8 mouse cellular contexts compared by ENCODE assay signal in genomic region chr12:80112071-80112660, GRCm38 (mm10). TPM values are rescaled to one million over a fixed set of nuclear protein-coding genes. Genes with fewer than 3 reads are reported as not detected.
A peak's percentile ranks its signal among the peaks of the same experiment; 100 is the strongest.
DNase-seq lines count a peak whose midpoint lies in the region; ATAC-seq and TF ChIP-seq lines count a peak whose summit lies in the region.

No protein-coding gene starts in this region.

- peak; percentile 45 for DNase-seq in kidney, adult 18-20 months
- no peak for DNase-seq in kidney, postnatal 10 days
- peak; percentile 54 for DNase-seq in liver
- DNase-seq in spleen, adult 2 months (ENCODE audit: low read depth in 1 of 2, low spot score in 2 of 2) = peak in 1 of 2 experiments; percentile 53
- no peak for DNase-seq in layer of hippocampus, adult 8-10 months (ENCODE audit: low spot score in 2 of 2)
- no peak for DNase-seq in left cerebral cortex, adult 9 months (ENCODE audit: low spot score in 2 of 2)

- H3K4me2 ChIP-seq in heart, embryonic 14.5 days (ENCODE audit: low read length) = peak overlapping the region; percentile 90

- no peaks in the 10 kb centered on the region for H3K9me3 ChIP-seq in heart, embryonic 14.5 days (ENCODE audit: control insufficient read depth, low read length)

- H3K27me3 ChIP-seq in heart, embryonic 14.5 days (ENCODE audit: control insufficient read depth, insufficient read depth, low read length) = no peaks in the 10 kb centered on the region
- H3K27me3 ChIP-seq in spleen, adult 2 months (ENCODE audit: control insufficient read depth, insufficient read depth, low read length) = no peaks in the 10 kb centered on the region

- ATAC-seq in heart, embryonic 14.5 days (ENCODE audit: insufficient number of reproducible peaks, insufficient read depth, low FRiP score, low read depth) = no peak

- peak overlapping the region; percentile 98 for H3K4me3 ChIP-seq in bone marrow, adult 2 months (replicated peaks; ENCODE audit: control insufficient read depth, low read depth, low read length)
- peak overlapping the region; percentile 84 to 91 for H3K4me3 ChIP-seq in heart, embryonic 14.5 days (ENCODE audit: control insufficient read depth in 1 of 2, insufficient read depth in 1 of 2, low read depth in 1 of 2, low read length in 2 of 2)
- peak overlapping the region; percentile 77 for H3K4me3 ChIP-seq in spleen, adult 2 months (ENCODE audit: extremely low read depth, insufficient read depth, insufficient read length)

- 0 out of 2 replicates have a peak, but pooled peaks have one; percentile 16 for TF ChIP-seq POLR2A in bone marrow, adult 2 months (IDR thresholded peaks at IDR 0.05; ENCODE audit: borderline replicate concordance, control insufficient read depth, low read depth, low read length)
- peak; percentile 14; the same call in 1 of the 2 replicates for TF ChIP-seq POLR2A in spleen, adult 2 months (IDR thresholded peaks at IDR 0.05; ENCODE audit: low read depth, low read length)

- under 1% methylated on average over 26 of the region's 26 CpGs for whole genome bisulfite sequencing in bone marrow, adult 2 months
- WGBS in heart, embryonic 14.5 days = under 1% methylated on average over 26 of the region's 26 CpGs
- WGBS in spleen, adult 2 months = under 1% methylated on average over 26 of the region's 26 CpGs

- no peaks in the 10 kb centered on the region for H3K4me1 ChIP-seq in bone marrow, adult 2 months (ENCODE audit: control insufficient read depth, insufficient read depth, low read length)
- H3K4me1 ChIP-seq in heart, embryonic 14.5 days (ENCODE audit: control insufficient read depth in 2 of 2, insufficient read depth in 2 of 2, low read length in 2 of 2) = peaks cover 15 to 28% of the 10 kb centered on the region in 2 experiments
- H3K4me1 ChIP-seq in spleen, adult 2 months (ENCODE audit: control insufficient read depth, insufficient read depth, insufficient read length) = peaks cover 9% of the 10 kb centered on the region

- TF ChIP-seq CTCF in bone marrow, adult 2 months (IDR thresholded peaks at IDR 0.05; ENCODE audit: control insufficient read depth, insufficient read depth, low read length) = no peak
- no peak for TF ChIP-seq CTCF in spleen, adult 2 months (IDR thresholded peaks at IDR 0.05; ENCODE audit: extremely low read depth, insufficient read depth, insufficient read length, insufficient replicate concordance)

- H3K27ac ChIP-seq in bone marrow, adult 2 months (ENCODE audit: control insufficient read depth, insufficient read depth, low read depth, low read length, poor library complexity) = peak overlapping the region; percentile 92
- H3K27ac ChIP-seq in heart, embryonic 14.5 days (replicated peaks in 1 of 2; ENCODE audit: control insufficient read depth in 1 of 2, insufficient read depth in 1 of 2, low read depth in 2 of 2, low read length in 2 of 2) = peak overlapping the region; percentile 93 to 99
- H3K27ac ChIP-seq in spleen, adult 2 months (ENCODE audit: insufficient read depth, low read length) = peak overlapping the region; percentile 94

- H3K9ac ChIP-seq in heart, embryonic 14.5 days (ENCODE audit: low read length) = peak overlapping the region; percentile 99

- peaks cover 30% of the 10 kb centered on the region for H3K36me3 ChIP-seq in heart, embryonic 14.5 days (ENCODE audit: control insufficient read depth, insufficient read depth, low read length)
- peaks cover 32% of the 10 kb centered on the region for H3K36me3 ChIP-seq in spleen, adult 2 months (ENCODE audit: control insufficient read depth, insufficient read depth, low read length)

RNA-seq across cellular contexts. Expression of gene Zfp36l1, which starts 0.6 kb away (rescaled TPM):
- polyA plus RNA-seq in bone marrow, adult 2 months (2011; ENCODE audit: insufficient read depth, insufficient read length, low replicate concordance, missing spikeins) = 20.1 and 33.6 TPM in 2 replicates
- polyA plus RNA-seq in heart, embryonic 14.5 days (2014; fragmentation: Nextera tagmentation; extraction: Ambion mirVana) = 103 and 125 TPM in 2 replicates
- polyA plus RNA-seq in spleen, adult 2 months (2012; rRNA removed) = 251 and 372 TPM in 2 replicates
- 10 to 100 TPM; 35.0 to 47.6 (median 42.9) TPM for total RNA-seq in layer of hippocampus, adult 8-10 months (2022)

Comparison
In these comparisons a context has a peak if more than half of its experiments do, and no peak if none do; other contexts are left out.
1. DNase-seq: peak in kidney, adult 18-20 months (single experiment) and liver (single experiment); none in kidney, postnatal 10 days (single experiment), layer of hippocampus, adult 8-10 months (0 of 2) and left cerebral cortex, adult 9 months (0 of 2).
2. Peak in every context shown above with its lines, with median percentiles within 50 percentile points of each other: H3K27ac ChIP-seq and H3K4me3 ChIP-seq.